Mouse (Mus musculus): ENCODE results near the gene Pip4k2a. TPM values are rescaled to one million over a fixed set of nuclear protein-coding genes. Genes with fewer than 3 reads are reported as not detected.

The Pip4k2a gene
- total and polyA plus RNA-seq, 2 experiments from 2014 or later = 8.4 to 9.3 TPM

- DNase-seq (peak; percentile 89), ATAC-seq (peak; percentile 89)
- H3K4me3 ChIP-seq (ENCODE audit: low read depth, low read length) = peak overlapping the region; percentile 52
- no peaks in the 10 kb centered on the region for H3K9me3 ChIP-seq (ENCODE audit: low read length)
- H3K9ac ChIP-seq = peak overlapping the region; percentile 66
- peak; percentile 66 for TF ChIP-seq CTCF (IDR thresholded peaks at IDR 0.05; ENCODE audit: low read depth)
- H3K27ac ChIP-seq (ENCODE audit: low read depth, low read length) = peak overlapping the region; percentile 78
- 2% methylated on average over 46 of the region's 46 CpGs for WGBS
- no peaks in the 10 kb centered on the region for H3K36me3 ChIP-seq (ENCODE audit: insufficient read depth)
- peak overlapping the region; percentile 87 for H3K4me2 ChIP-seq (ENCODE audit: low read depth)
- 0 out of 2 replicates have a peak, but pooled peaks cover 6% of the 10 kb centered on the region for H3K27me3 ChIP-seq (ENCODE audit: insufficient read depth, low read length)
- peaks cover 10% of the 10 kb centered on the region for H3K4me1 ChIP-seq (ENCODE audit: insufficient read depth)
Measured at GRCm38 (mm10) chr2:18799966-18800645, 197.8 kb downstream of the Pip4k2a start.

GRCm38 (mm10) chr2:18799265-18799965, 198.5 kb downstream of the Pip4k2a start:
- DNase-seq (no peak), ATAC-seq (peak; percentile 60)
- peak overlapping the region; percentile 78 for H3K27ac ChIP-seq (ENCODE audit: low read depth, low read length)
- peaks cover 10% of the 10 kb centered on the region for H3K4me1 ChIP-seq (ENCODE audit: insufficient read depth)
- H3K9ac ChIP-seq = peak overlapping the region; percentile 66
- TF ChIP-seq CTCF (IDR thresholded peaks at IDR 0.05; ENCODE audit: low read depth) = no peak
- no peaks in the 10 kb centered on the region for H3K9me3 ChIP-seq (ENCODE audit: low read length)
- no peaks in the 10 kb centered on the region for H3K36me3 ChIP-seq (ENCODE audit: insufficient read depth)
- peak overlapping the region; percentile 52 for H3K4me3 ChIP-seq (ENCODE audit: low read depth, low read length)
- peak overlapping the region; percentile 87 for H3K4me2 ChIP-seq (ENCODE audit: low read depth)
- H3K27me3 ChIP-seq (ENCODE audit: insufficient read depth, low read length) = 0 out of 2 replicates have a peak, but pooled peaks cover 6% of the 10 kb centered on the region
- WGBS = 11% methylated on average over 17 of the region's 17 CpGs

- no peak overlapping the region for H3K4me3 ChIP-seq (ENCODE audit: low read depth, low read length)
- DNase-seq (peak; percentile 17), ATAC-seq (no peak)
- H3K9me3 ChIP-seq (ENCODE audit: low read length) = no peaks in the 10 kb centered on the region
- H3K36me3 ChIP-seq (ENCODE audit: insufficient read depth) = no peaks in the 10 kb centered on the region
- TF ChIP-seq CTCF (IDR thresholded peaks at IDR 0.05; ENCODE audit: low read depth) = no peak
- peaks cover 10% of the 10 kb centered on the region for H3K4me1 ChIP-seq (ENCODE audit: insufficient read depth)
- no peak overlapping the region for H3K4me2 ChIP-seq (ENCODE audit: low read depth)
- no peak overlapping the region for H3K27ac ChIP-seq (ENCODE audit: low read depth, low read length)
- H3K9ac ChIP-seq = no peak overlapping the region
- 17% methylated on average over 8 of the region's 8 CpGs for WGBS
- 0 out of 2 replicates have a peak, but pooled peaks cover 6% of the 10 kb centered on the region for H3K27me3 ChIP-seq (ENCODE audit: insufficient read depth, low read length)
Measured at GRCm38 (mm10) chr2:18797776-18798175, 200.2 kb downstream of the Pip4k2a start.

- Histone ChIP-seq H3K36me3 (ENCODE audit: insufficient read depth) (no peaks in the 10 kb centered on the region), H3K27me3 (ENCODE audit: insufficient read depth, low read length) (no peaks in the 10 kb centered on the region), H3K9me3 (ENCODE audit: low read length) (no peaks in the 10 kb centered on the region), H3K4me1 (ENCODE audit: insufficient read depth) (no peaks in the 10 kb centered on the region), H3K4me3 (ENCODE audit: low read depth, low read length) (no peak overlapping the region), H3K27ac (ENCODE audit: low read depth, low read length) (no peak overlapping the region), H3K9ac (no peak overlapping the region), H3K4me2 (ENCODE audit: low read depth) (no peak overlapping the region)
- TF ChIP-seq CTCF (IDR thresholded peaks at IDR 0.05; ENCODE audit: low read depth) = no peak
- ATAC-seq (no peak), DNase-seq (no peak)
- WGBS = 66% methylated on average over 4 of the region's 4 CpGs
Measured at GRCm38 (mm10) chr2:18794261-18794660, 203.7 kb downstream of the Pip4k2a start.

Other genes with a start within 250 kb of the Pip4k2a start
- gene 4930426L09Rik, start 217 bp upstream of the Pip4k2a start, total RNA-seq (2014; rRNA removed) = 0.29 and 0.31 TPM in 2 replicates
- 0.58 and 0.59 TPM in 2 replicates for gene 4930426L09Rik, start 217 bp upstream of the Pip4k2a start, polyA plus RNA-seq (2015; fragmentation: Nextera tagmentation; extraction: Ambion mirVana)
- gene Armc3, start 201.2 kb upstream of the Pip4k2a start, total RNA-seq (2014; rRNA removed) = 2.1 and 2.4 TPM in 2 replicates
- gene Armc3, start 201.2 kb upstream of the Pip4k2a start, polyA plus RNA-seq (2015; fragmentation: Nextera tagmentation; extraction: Ambion mirVana) = 1.4 and 1.5 TPM in 2 replicates